Comparison of ENCODE assay signal across 12 mouse cellular contexts in genomic region chr12:102740285-102740684, GRCm38 (mm10). TPM values are rescaled to one million over a fixed set of nuclear protein-coding genes. Genes with fewer than 3 reads are reported as not detected.
DNase-seq lines count a peak whose midpoint lies in the region; ATAC-seq and TF ChIP-seq lines count a peak whose summit lies in the region.
"Had no signal": no experiment of that assay in that cellular context is flagged by ENCODE, and none has a peak within 500 bp of the region (broad histone marks: within the 10 kb centered on the region; RNA-seq: fewer than 3 reads in every experiment).

No protein-coding gene starts in this region.

- H3K4me2 ChIP-seq in intestine, postnatal 0 days (replicated peaks; ENCODE audit: low read depth): no peak overlapping the region
- no peak overlapping the region for H3K4me2 ChIP-seq in intestine, embryonic 16.5 days (ENCODE audit: low read depth, low read length)
- no peak overlapping the region for H3K4me2 ChIP-seq in forebrain, embryonic 16.5 days (ENCODE audit: low read length)
- H3K4me2 ChIP-seq: hindbrain, embryonic 15.5 days; neural tube, embryonic 12.5 days had no signal

- WGBS in intestine, postnatal 0 days: 62% methylated on average over 3 of the region's 3 CpGs
- WGBS in intestine, embryonic 16.5 days: 75% methylated on average over 3 of the region's 3 CpGs
- 67% methylated on average over 3 of the region's 3 CpGs for WGBS in thymus, adult 2 months
- 61% methylated on average over 3 of the region's 3 CpGs for WGBS in forebrain, embryonic 16.5 days

- TF ChIP-seq POLR2A in thymus, adult 2 months (IDR thresholded peaks at IDR 0.05; ENCODE audit: control insufficient read depth, extremely low read depth, insufficient read depth, low read length, poor library complexity): no peak

- DNase-seq in thymus, adult 2 months: peak; percentile 51
- no peak for DNase-seq in thymus, adult 18-20 months
- DNase-seq in brain, adult 2 months (ENCODE audit: low read depth, low spot score): peak; percentile 55
- no peak for DNase-seq in left cerebral cortex, adult 9 months (ENCODE audit: low spot score in 2 of 2)
- DNase-seq: cerebellum, adult 11 months; gastrocnemius, postnatal 36 days had no signal

- no peak for ATAC-seq in intestine, postnatal 0 days
- ATAC-seq in intestine, embryonic 16.5 days: no peak
- no peak for ATAC-seq in forebrain, embryonic 16.5 days

- H3K4me1 ChIP-seq in intestine, postnatal 0 days (replicated peaks; ENCODE audit: control insufficient read depth, insufficient read depth, low read length): peaks cover 8% of the 10 kb centered on the region
- peaks cover 13% of the 10 kb centered on the region for H3K4me1 ChIP-seq in intestine, embryonic 16.5 days (ENCODE audit: control insufficient read depth, insufficient read depth, low read length)
- peaks cover 8% of the 10 kb centered on the region for H3K4me1 ChIP-seq in thymus, adult 2 months (replicated peaks; ENCODE audit: control insufficient read depth, insufficient read depth, low read length)
- H3K4me1 ChIP-seq in forebrain, embryonic 16.5 days (replicated peaks; ENCODE audit: control insufficient read depth, insufficient read depth, low read length): peaks cover 21% of the 10 kb centered on the region

- H3K27me3 ChIP-seq in intestine, postnatal 0 days (replicated peaks; ENCODE audit: control insufficient read depth, insufficient read depth, low read length): no peaks in the 10 kb centered on the region
- H3K27me3 ChIP-seq in intestine, embryonic 16.5 days (replicated peaks; ENCODE audit: control insufficient read depth, insufficient read depth, low read length): no peaks in the 10 kb centered on the region
- H3K27me3 ChIP-seq in thymus, adult 2 months (ENCODE audit: control insufficient read depth, insufficient read depth, low read length): no peaks in the 10 kb centered on the region
- no peaks in the 10 kb centered on the region for H3K27me3 ChIP-seq in forebrain, embryonic 16.5 days (replicated peaks; ENCODE audit: control insufficient read depth, insufficient read depth, low read length)
- H3K27me3 ChIP-seq: hindbrain, embryonic 15.5 days; neural tube, embryonic 12.5 days had no signal

- no peak overlapping the region for H3K4me3 ChIP-seq in intestine, postnatal 0 days (ENCODE audit: low read depth, low read length)
- H3K4me3 ChIP-seq in intestine, embryonic 16.5 days (ENCODE audit: low read length): no peak overlapping the region
- no peak overlapping the region for H3K4me3 ChIP-seq in thymus, adult 2 months (ENCODE audit: control insufficient read depth, insufficient read depth, low read length)
- H3K4me3 ChIP-seq in forebrain, embryonic 16.5 days (replicated peaks; ENCODE audit: low read length): no peak overlapping the region
- H3K4me3 ChIP-seq: hindbrain, embryonic 15.5 days; neural tube, embryonic 12.5 days had no signal

- no peak overlapping the region for H3K9ac ChIP-seq in intestine, postnatal 0 days (ENCODE audit: low read depth, low read length)
- H3K9ac ChIP-seq in intestine, embryonic 16.5 days (ENCODE audit: low read depth, low read length): no peak overlapping the region
- H3K9ac ChIP-seq in forebrain, embryonic 16.5 days (replicated peaks; ENCODE audit: low read depth, low read length): no peak overlapping the region
- H3K9ac ChIP-seq: hindbrain, embryonic 15.5 days; neural tube, embryonic 12.5 days had no signal

- no peaks in the 10 kb centered on the region for H3K9me3 ChIP-seq in intestine, postnatal 0 days (ENCODE audit: control insufficient read depth)
- H3K9me3 ChIP-seq in intestine, embryonic 16.5 days (ENCODE audit: control insufficient read depth, low read length): no peaks in the 10 kb centered on the region
- no peaks in the 10 kb centered on the region for H3K9me3 ChIP-seq in forebrain, embryonic 16.5 days (ENCODE audit: control insufficient read depth, low read length)
- H3K9me3 ChIP-seq: hindbrain, embryonic 15.5 days; neural tube, embryonic 12.5 days had no signal

- no peak overlapping the region for H3K27ac ChIP-seq in intestine, postnatal 0 days (ENCODE audit: low read depth, low read length)
- H3K27ac ChIP-seq in intestine, embryonic 16.5 days (ENCODE audit: low read length): no peak overlapping the region
- H3K27ac ChIP-seq in thymus, adult 2 months (ENCODE audit: control insufficient read depth, insufficient read depth, low read length): no peak overlapping the region
- H3K27ac ChIP-seq in forebrain, embryonic 16.5 days (ENCODE audit: low read length): no peak overlapping the region
- H3K27ac ChIP-seq: hindbrain, embryonic 15.5 days; macrophage; neural tube, embryonic 12.5 days had no signal

- H3K36me3 ChIP-seq in intestine, postnatal 0 days (ENCODE audit: control insufficient read depth, insufficient read depth): peaks cover 6% of the 10 kb centered on the region; the same call in 1 of the 2 replicates
- no peaks in the 10 kb centered on the region for H3K36me3 ChIP-seq in intestine, embryonic 16.5 days (ENCODE audit: control insufficient read depth, insufficient read depth, low read length)
- H3K36me3 ChIP-seq in thymus, adult 2 months (ENCODE audit: control insufficient read depth, insufficient read depth, low read length): no peaks in the 10 kb centered on the region
- no peaks in the 10 kb centered on the region for H3K36me3 ChIP-seq in forebrain, embryonic 16.5 days (ENCODE audit: control insufficient read depth, insufficient read depth)
- H3K36me3 ChIP-seq: hindbrain, embryonic 15.5 days; neural tube, embryonic 12.5 days had no signal

- TF ChIP-seq CTCF in intestine, postnatal 0 days (IDR thresholded peaks at IDR 0.05; ENCODE audit: low read depth): peak; percentile 72
- TF ChIP-seq CTCF in thymus, adult 2 months (IDR thresholded peaks at IDR 0.05; ENCODE audit: borderline replicate concordance, control insufficient read depth, extremely low read depth, insufficient read depth, low read length, poor library complexity): no peak

RNA-seq across cellular contexts. Expression of gene Moap1, which starts 3.2 kb away (rescaled TPM):
- 10.8 and 12.2 TPM in 2 replicates for polyA plus RNA-seq in intestine, postnatal 0 days (2015; fragmentation: Nextera tagmentation; extraction: Ambion mirVana)
- 19.3 and 20.2 TPM in 2 replicates for polyA plus RNA-seq in intestine, embryonic 16.5 days (2015; fragmentation: Nextera tagmentation; extraction: Ambion mirVana)
- 0.71 and 1.3 TPM in 2 replicates for polyA plus RNA-seq in thymus, adult 2 months (2012; rRNA removed)
- 53.6 and 60.2 TPM in 2 replicates for polyA plus RNA-seq in forebrain, embryonic 16.5 days (2015; fragmentation: Nextera tagmentation; extraction: Ambion mirVana)

RNA-seq across cellular contexts. Expression of gene Tmem251, which starts 3.3 kb away (rescaled TPM):
- polyA plus RNA-seq in intestine, postnatal 0 days (2015; fragmentation: Nextera tagmentation; extraction: Ambion mirVana): 22.7 and 23.6 TPM in 2 replicates
- polyA plus RNA-seq in intestine, embryonic 16.5 days (2015; fragmentation: Nextera tagmentation; extraction: Ambion mirVana): 16.9 and 17.2 TPM in 2 replicates
- 4.2 and 4.4 TPM in 2 replicates for polyA plus RNA-seq in thymus, adult 2 months (2012; rRNA removed)
- polyA plus RNA-seq in forebrain, embryonic 16.5 days (2015; fragmentation: Nextera tagmentation; extraction: Ambion mirVana): 11.0 and 11.9 TPM in 2 replicates

RNA-seq across cellular contexts. Expression of gene Gm28051, which starts 17.3 kb away (rescaled TPM):
- polyA plus RNA-seq in intestine, postnatal 0 days (2015; fragmentation: Nextera tagmentation; extraction: Ambion mirVana): not detected in 2 replicates
- not detected in 2 replicates for polyA plus RNA-seq in intestine, embryonic 16.5 days (2015; fragmentation: Nextera tagmentation; extraction: Ambion mirVana)
- polyA plus RNA-seq in thymus, adult 2 months (2012; rRNA removed): not detected in 2 replicates
- not detected in 2 replicates for polyA plus RNA-seq in forebrain, embryonic 16.5 days (2015; fragmentation: Nextera tagmentation; extraction: Ambion mirVana)
- polyA plus RNA-seq: hindbrain, embryonic 15.5 days; macrophage; neural tube, embryonic 12.5 days had no signal

RNA-seq across cellular contexts. Expression of gene Gon7, which starts 17.3 kb away (rescaled TPM):
- 16.5 and 17.0 TPM in 2 replicates for polyA plus RNA-seq in intestine, postnatal 0 days (2015; fragmentation: Nextera tagmentation; extraction: Ambion mirVana)
- 26.7 and 30.0 TPM in 2 replicates for polyA plus RNA-seq in intestine, embryonic 16.5 days (2015; fragmentation: Nextera tagmentation; extraction: Ambion mirVana)
- 19.4 and 25.0 TPM in 2 replicates for polyA plus RNA-seq in thymus, adult 2 months (2012; rRNA removed)
- polyA plus RNA-seq in forebrain, embryonic 16.5 days (2015; fragmentation: Nextera tagmentation; extraction: Ambion mirVana): 43.6 and 50.0 TPM in 2 replicates

RNA-seq across cellular contexts. Expression of gene Ubr7, which starts 17.5 kb away (rescaled TPM):
- 16.3 and 16.5 TPM in 2 replicates for polyA plus RNA-seq in intestine, postnatal 0 days (2015; fragmentation: Nextera tagmentation; extraction: Ambion mirVana)
- polyA plus RNA-seq in intestine, embryonic 16.5 days (2015; fragmentation: Nextera tagmentation; extraction: Ambion mirVana): 32.5 and 33.6 TPM in 2 replicates
- 28.7 and 29.0 TPM in 2 replicates for polyA plus RNA-seq in thymus, adult 2 months (2012; rRNA removed)
- polyA plus RNA-seq in forebrain, embryonic 16.5 days (2015; fragmentation: Nextera tagmentation; extraction: Ambion mirVana): 43.1 and 47.6 TPM in 2 replicates

Comparison
In these comparisons a context has a peak if more than half of its experiments do, and no peak if none do; other contexts are left out.
1. DNase-seq: peak in thymus, adult 2 months (single experiment) and brain, adult 2 months (single experiment); none in thymus, adult 18-20 months (0 of 2) and left cerebral cortex, adult 9 months (0 of 2).